Comparison of ENCODE assay signal across 11 mouse cellular contexts in genomic region chr7:49485292-49485847, GRCm38 (mm10).
A peak's percentile ranks its signal among the peaks of the same experiment; 100 is the strongest.
DNase-seq lines count a peak whose midpoint lies in the region; ATAC-seq and TF ChIP-seq lines count a peak whose summit lies in the region.
"Had no signal": no experiment of that assay in that cellular context is flagged by ENCODE, and none has a peak within 500 bp of the region (broad histone marks: within the 10 kb centered on the region; RNA-seq: fewer than 3 reads in every experiment).

No protein-coding gene starts in this region.

- no peak for ATAC-seq in heart, embryonic 15.5 days (replicated peaks; ENCODE audit: insufficient number of reproducible peaks, insufficient read depth, low FRiP score, low read depth)
- ATAC-seq in neural tube, embryonic 12.5 days (ENCODE audit: low FRiP score, low read depth), result 0 out of 2 replicates have a peak, but pooled peaks have one; percentile 27
- ATAC-seq in forebrain, embryonic 16.5 days, result 0 out of 2 replicates have a peak, but pooled peaks have one; percentile 9
- ATAC-seq in stomach, postnatal 0 days (ENCODE audit: low FRiP score, low TSS enrichment), result no peak

- no peaks in the 10 kb centered on the region for H3K27me3 ChIP-seq in heart, embryonic 15.5 days
- 0 out of 2 replicates have a peak, but pooled peaks cover 7% of the 10 kb centered on the region for H3K27me3 ChIP-seq in neural tube, embryonic 12.5 days (replicated peaks)
- H3K27me3 ChIP-seq in forebrain, embryonic 16.5 days (replicated peaks; ENCODE audit: control insufficient read depth, insufficient read depth, low read length), result no peaks in the 10 kb centered on the region
- no peaks in the 10 kb centered on the region for H3K27me3 ChIP-seq in stomach, postnatal 0 days (ENCODE audit: control insufficient read depth, insufficient read depth, low read length)
- H3K27me3 ChIP-seq: stomach, embryonic 15.5 days had no signal

- DNase-seq in heart, adult 9 months (ENCODE audit: low spot score in 2 of 2), result no peak
- DNase-seq in neural tube, embryonic 10.5 days (ENCODE audit: extremely low spot score, low spot score), result no peak
- DNase-seq in spleen, postnatal 36 days (ENCODE audit: low spot score in 2 of 2), result no peak
- DNase-seq in stomach, postnatal 0 days (ENCODE audit: low spot score), result no peak
- DNase-seq: kidney, postnatal 36 days; lung, postnatal 10 days had no signal

- WGBS in heart, embryonic 15.5 days, result 52% methylated on average over 9 of the region's 9 CpGs
- WGBS in neural tube, embryonic 12.5 days, result 12% methylated on average over 9 of the region's 9 CpGs
- WGBS in forebrain, embryonic 16.5 days, result 15% methylated on average over 9 of the region's 9 CpGs
- 37% methylated on average over 9 of the region's 9 CpGs for WGBS in stomach, postnatal 0 days

- H3K36me3 ChIP-seq in heart, embryonic 15.5 days, result no peaks in the 10 kb centered on the region
- H3K36me3 ChIP-seq in neural tube, embryonic 12.5 days, result no peaks in the 10 kb centered on the region
- no peaks in the 10 kb centered on the region for H3K36me3 ChIP-seq in forebrain, embryonic 16.5 days (ENCODE audit: control insufficient read depth, insufficient read depth)
- no peaks in the 10 kb centered on the region for H3K36me3 ChIP-seq in stomach, postnatal 0 days (ENCODE audit: control insufficient read depth, insufficient read depth, low read length)
- H3K36me3 ChIP-seq: stomach, embryonic 15.5 days had no signal

- no peak overlapping the region for H3K4me3 ChIP-seq in heart, embryonic 15.5 days
- H3K4me3 ChIP-seq in neural tube, embryonic 12.5 days, result no peak overlapping the region
- no peak overlapping the region for H3K4me3 ChIP-seq in forebrain, embryonic 16.5 days (replicated peaks; ENCODE audit: low read length)
- H3K4me3 ChIP-seq in stomach, postnatal 0 days (ENCODE audit: low read depth, low read length), result no peak overlapping the region
- H3K4me3 ChIP-seq: myocyte; stomach, embryonic 15.5 days had no signal

- no peak overlapping the region for H3K4me2 ChIP-seq in heart, embryonic 15.5 days
- 0 out of 2 replicates have a peak overlapping the region, but pooled peaks have one; percentile 22 for H3K4me2 ChIP-seq in neural tube, embryonic 12.5 days (replicated peaks)
- H3K4me2 ChIP-seq in forebrain, embryonic 16.5 days (ENCODE audit: low read length), result no peak overlapping the region
- no peak overlapping the region for H3K4me2 ChIP-seq in stomach, postnatal 0 days (replicated peaks; ENCODE audit: low read depth)
- H3K4me2 ChIP-seq: stomach, embryonic 15.5 days had no signal

- no peaks in the 10 kb centered on the region for H3K9me3 ChIP-seq in heart, embryonic 15.5 days (replicated peaks)
- H3K9me3 ChIP-seq in neural tube, embryonic 12.5 days, result no peaks in the 10 kb centered on the region
- no peaks in the 10 kb centered on the region for H3K9me3 ChIP-seq in forebrain, embryonic 16.5 days (ENCODE audit: control insufficient read depth, low read length)
- H3K9me3 ChIP-seq in stomach, postnatal 0 days (ENCODE audit: control insufficient read depth, low read length), result no peaks in the 10 kb centered on the region
- H3K9me3 ChIP-seq: stomach, embryonic 15.5 days had no signal

- no peak for TF ChIP-seq EP300 in stomach, postnatal 0 days (optimal IDR thresholded peaks at IDR 0.05)

- peaks cover 33% of the 10 kb centered on the region for H3K4me1 ChIP-seq in heart, embryonic 15.5 days (replicated peaks)
- H3K4me1 ChIP-seq in neural tube, embryonic 12.5 days, result peaks cover 27% of the 10 kb centered on the region
- peaks cover 16% of the 10 kb centered on the region for H3K4me1 ChIP-seq in forebrain, embryonic 16.5 days (replicated peaks; ENCODE audit: control insufficient read depth, insufficient read depth, low read length)
- H3K4me1 ChIP-seq in stomach, postnatal 0 days (replicated peaks; ENCODE audit: control insufficient read depth, insufficient read depth), result no peaks in the 10 kb centered on the region

- H3K9ac ChIP-seq in heart, embryonic 15.5 days, result no peak overlapping the region
- H3K9ac ChIP-seq in neural tube, embryonic 12.5 days, result no peak overlapping the region
- no peak overlapping the region for H3K9ac ChIP-seq in forebrain, embryonic 16.5 days (replicated peaks; ENCODE audit: low read depth, low read length)
- no peak overlapping the region for H3K9ac ChIP-seq in stomach, postnatal 0 days (ENCODE audit: low read length)
- H3K9ac ChIP-seq: stomach, embryonic 15.5 days had no signal

- no peak for TF ChIP-seq CTCF in stomach, postnatal 0 days (IDR thresholded peaks at IDR 0.05; ENCODE audit: low read depth)

- 0 out of 2 replicates have a peak overlapping the region, but pooled peaks have one; percentile 7 for H3K27ac ChIP-seq in heart, embryonic 15.5 days
- H3K27ac ChIP-seq in neural tube, embryonic 12.5 days, result no peak overlapping the region
- H3K27ac ChIP-seq in forebrain, embryonic 16.5 days (ENCODE audit: low read length), result peak overlapping the region; percentile 75
- H3K27ac ChIP-seq in stomach, postnatal 0 days (replicated peaks), result no peak overlapping the region
- H3K27ac ChIP-seq: stomach, embryonic 15.5 days had no signal

Comparison
In these comparisons a context has a peak if more than half of its experiments do, and no peak if none do; other contexts are left out.
1. ATAC-seq: peak in neural tube, embryonic 12.5 days (single experiment) and forebrain, embryonic 16.5 days (single experiment); none in heart, embryonic 15.5 days (single experiment) and stomach, postnatal 0 days (single experiment).
2. H3K27ac ChIP-seq: peak in heart, embryonic 15.5 days (single experiment) and forebrain, embryonic 16.5 days (single experiment); none in neural tube, embryonic 12.5 days (single experiment) and stomach, postnatal 0 days (single experiment).